Mouse (Mus musculus) hematopoietic stem cell, adult 5-6 weeks (primary cell): ENCODE results near the gene Zfp771. TPM values are rescaled to one million over a fixed set of nuclear protein-coding genes. Genes with fewer than 3 reads are reported as not detected.

Experiments
- ATAC-seq, 2 experiments: fragments of 125-278 bp in 1 of 2; replicated peaks in 1 of 2; 2 replicates each; pipeline ENCODE4 v1.8.0; 2016 to 2017; ENCODE audit warnings: inconsistent platforms in 2 of 2, mild to moderate bottlenecking in 2 of 2, moderate number of reproducible peaks in 2 of 2, low read depth in 1 of 2, moderate TSS enrichment in 1 of 2; ENCODE audit not compliant: low FRiP score in 2 of 2, poor library complexity in 2 of 2, severe bottlenecking in 2 of 2, insufficient read depth in 1 of 2, low TSS enrichment in 1 of 2
- total RNA-seq: library from RNA; stranded (forward); fragments of 172-1452, 232-1000 nt; gene quantifications from 2 replicates; pipeline ENCODE4 v1.2.3, GENCODE M21; 2017

Gene Zfp771
- total RNA-seq, 1 experiment from 2014 or later, result 3.9 TPM

DNA sequence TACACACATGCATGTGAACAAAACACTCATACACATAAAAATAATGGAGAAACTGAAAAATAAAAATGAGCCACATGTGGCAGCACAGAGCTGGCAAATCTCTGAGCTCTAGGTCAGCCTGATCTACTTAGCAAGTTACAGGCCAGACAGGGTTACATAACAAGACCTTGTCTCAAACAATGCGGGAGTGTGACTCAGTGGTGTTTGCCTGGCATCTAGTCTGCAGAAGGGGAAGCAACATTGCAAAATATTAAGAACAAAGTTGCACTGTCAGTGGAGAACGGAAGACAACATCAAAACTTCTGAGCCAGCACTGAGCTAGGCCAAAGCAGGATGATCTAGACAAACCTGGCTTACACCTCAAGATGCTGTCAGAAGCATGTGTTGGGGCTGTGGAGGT, 26.2 kb downstream of the Zfp771 start:
- ATAC-seq, result peak in 1 of 2 experiments; percentile 32; a peak in 1 of 4 replicates

DNA sequence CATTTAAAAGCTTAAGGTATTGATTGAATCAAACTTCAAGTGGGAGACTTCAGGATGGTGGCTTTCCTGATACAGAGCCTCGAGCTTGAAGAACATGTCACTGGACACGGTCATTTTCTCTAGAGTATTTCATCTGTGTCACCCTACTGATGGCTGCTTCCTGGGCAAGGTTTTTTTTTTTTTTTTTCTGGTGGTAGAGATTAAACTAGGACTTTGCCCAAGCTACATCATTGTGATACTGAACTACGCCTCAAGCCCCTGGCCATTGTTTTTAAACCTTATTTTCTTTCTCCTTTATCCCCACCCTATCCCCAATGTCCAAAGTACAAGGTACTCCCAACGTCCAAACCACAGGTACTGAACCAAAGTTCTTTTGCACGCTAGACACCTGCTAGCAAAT, 26.6 kb downstream of the Zfp771 start:
- ATAC-seq, result no peak

DNA sequence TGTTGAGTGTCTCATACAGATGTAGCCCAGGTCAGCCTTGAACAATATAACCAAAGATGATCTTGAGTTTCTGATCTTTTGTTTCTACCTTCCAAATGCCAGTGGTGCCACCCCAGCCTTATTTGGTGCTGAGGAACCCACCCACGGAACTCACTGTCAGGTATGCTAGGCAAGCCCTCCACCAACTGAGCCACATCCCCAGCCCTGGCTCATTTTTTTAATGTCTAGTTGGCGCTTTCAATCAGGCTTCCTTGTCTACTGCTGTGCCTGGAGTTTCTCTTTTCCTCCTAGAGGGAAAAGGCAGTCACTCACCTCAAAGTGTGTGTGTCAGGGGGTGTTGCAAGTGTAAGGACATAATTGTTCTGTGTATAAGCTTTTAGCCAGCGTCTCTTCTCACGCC, 27.0 kb downstream of the Zfp771 start:
- ATAC-seq, result no peak

DNA sequence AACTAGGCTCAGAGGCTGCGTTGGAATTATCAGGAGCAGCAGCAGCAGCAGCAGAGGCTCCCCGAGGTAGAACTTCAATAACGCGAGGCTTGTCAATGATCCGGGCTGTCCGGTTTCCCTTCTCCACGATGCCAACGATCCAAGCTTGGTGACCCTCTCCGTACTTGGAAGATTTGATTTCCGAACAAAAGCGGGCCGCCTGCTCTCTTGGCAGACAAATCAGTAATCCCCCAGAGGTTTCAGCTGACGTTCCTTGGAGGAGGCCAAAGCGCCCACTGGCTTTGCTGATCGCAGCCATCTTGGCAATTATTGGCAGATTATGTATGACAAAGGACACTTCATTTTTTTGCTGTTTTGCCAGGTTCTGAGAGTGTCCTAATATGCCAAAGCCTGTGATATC, 28.5 kb downstream of the Zfp771 start:
- ATAC-seq, result no peak

- no peak for ATAC-seq
Observed at GRCm38 (mm10) chr7:127273118-127273923, 29.2 kb downstream of the Zfp771 start.

- peak; percentile 81 to 84 for ATAC-seq
Observed at GRCm38 (mm10) chr7:127273925-127274789, 30.1 kb downstream of the Zfp771 start, which contains the start of gene Sephs2. Gene Sephs2 (minus strand): TSS chr7:127274055.

GRCm38 (mm10) chr7:127276519-127276961, 32.5 kb downstream of the Zfp771 start:
- ATAC-seq, result no peak

DNA sequence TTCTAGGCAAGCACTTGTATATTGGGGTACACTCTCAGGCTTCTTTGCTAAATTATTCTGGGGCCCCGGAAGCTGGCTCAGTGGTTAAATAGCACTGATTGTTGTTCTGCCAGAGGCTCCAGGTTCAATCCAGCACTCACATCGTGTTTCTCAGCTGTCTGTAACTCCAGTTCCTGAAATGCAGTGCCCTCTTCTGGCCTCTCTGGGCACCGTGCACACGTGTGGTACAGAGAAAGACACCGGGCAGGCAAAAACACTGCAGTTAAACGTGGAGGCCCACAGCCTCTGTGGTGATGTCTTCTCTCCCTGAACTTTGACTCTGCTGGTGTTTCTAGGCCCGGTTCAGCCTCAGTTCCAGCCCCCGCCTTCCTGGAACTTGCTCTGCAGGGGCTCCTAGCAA, 34.2 kb downstream of the Zfp771 start:
- ATAC-seq, result peak; percentile 51 to 60

GRCm38 (mm10) chr7:127280092-127280491, 36.0 kb downstream of the Zfp771 start:
- no peak for ATAC-seq

GRCm38 (mm10) chr7:127281114-127281513, 37.0 kb downstream of the Zfp771 start:
- ATAC-seq, result peak in 1 of 2 experiments; percentile 62; a peak in 3 of 4 replicates

- ATAC-seq, result no peak
Observed at GRCm38 (mm10) chr7:127282190-127282589, 38.1 kb downstream of the Zfp771 start.

- peak; percentile 19 to 62; a peak in 2 of 4 replicates for ATAC-seq
Observed at GRCm38 (mm10) chr7:127285154-127285553, 41.1 kb downstream of the Zfp771 start.

DNA sequence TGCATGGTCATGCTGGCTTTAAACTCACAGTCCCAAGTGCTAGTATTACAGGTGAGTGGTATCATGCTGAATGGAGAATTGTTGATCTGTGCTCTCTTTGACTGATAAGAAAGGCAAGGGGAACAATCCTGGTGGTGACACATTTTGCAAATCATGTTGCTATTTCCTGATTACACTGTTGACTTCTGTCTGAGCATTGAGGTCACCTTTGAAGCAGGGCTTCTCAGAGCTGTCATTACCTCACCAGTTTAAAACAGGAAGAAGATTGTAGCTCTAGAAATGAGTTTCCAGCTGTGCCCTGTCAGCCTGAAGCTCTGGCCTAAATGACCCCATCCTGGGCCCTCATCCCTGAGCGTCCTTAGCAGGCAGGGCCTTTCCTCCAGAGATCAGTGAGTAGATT, 43.9 kb downstream of the Zfp771 start:
- peak; percentile 24 to 76; a peak in 2 of 4 replicates for ATAC-seq

DNA sequence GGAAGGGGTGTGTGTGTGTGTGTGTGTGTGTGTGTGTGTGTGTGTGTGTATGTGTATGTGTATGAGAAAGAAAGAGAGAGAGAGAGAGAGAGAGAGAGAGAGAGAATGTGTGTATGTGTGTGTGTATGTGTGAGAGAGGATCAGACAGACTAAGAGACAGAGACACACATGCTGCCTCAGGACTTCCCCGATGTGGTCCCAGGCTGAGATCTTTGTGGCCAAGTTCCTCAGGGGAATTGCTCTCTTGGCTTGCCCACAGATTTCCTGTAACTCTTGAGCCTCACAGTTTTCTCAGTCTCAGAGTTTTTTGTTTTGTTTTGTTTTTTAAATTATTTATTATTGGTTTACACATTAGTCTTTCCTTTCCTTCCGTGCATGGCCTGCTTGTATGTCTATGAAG, 45.2 kb downstream of the Zfp771 start:
- ATAC-seq, result no peak

DNA sequence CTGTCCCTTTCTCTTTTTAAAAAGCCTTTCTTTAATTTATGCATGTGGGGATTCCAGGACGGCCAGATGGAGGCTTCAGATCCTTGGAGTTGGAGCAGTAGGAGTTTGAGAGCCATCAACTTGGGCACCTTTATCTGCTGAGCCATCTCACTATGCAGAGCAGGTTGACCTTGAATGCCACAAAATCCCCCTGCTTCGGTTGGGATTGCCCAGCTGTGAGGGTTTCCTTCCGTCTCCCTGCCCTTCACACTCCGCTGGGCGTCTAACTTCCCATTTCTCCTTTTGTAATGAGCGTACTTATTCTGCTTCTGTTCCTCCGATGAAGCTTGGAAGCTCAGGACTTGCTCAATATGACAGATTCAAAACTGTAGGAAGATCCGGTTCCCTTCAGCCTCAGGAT, 46.1 kb downstream of the Zfp771 start:
- ATAC-seq, result peak; percentile 43 to 44

DNA sequence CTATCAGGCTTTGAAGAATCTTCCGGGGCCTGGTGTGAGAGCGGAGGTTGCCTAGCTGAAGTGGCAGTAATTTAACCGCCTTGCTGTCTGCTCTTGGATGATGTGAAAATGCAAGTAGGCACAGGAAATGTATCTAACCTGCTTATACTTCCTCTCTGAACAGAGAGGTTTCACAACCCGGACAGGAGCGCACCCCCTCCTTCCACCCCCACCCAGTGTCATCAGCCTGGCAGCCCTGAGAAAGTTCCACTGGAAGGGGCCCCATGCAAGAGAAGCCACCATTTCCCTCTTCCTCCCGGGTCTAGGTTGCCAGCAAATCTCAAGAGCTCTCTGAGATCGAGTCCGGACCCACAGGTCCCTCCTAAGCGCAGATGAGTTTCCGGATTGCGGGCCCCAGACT, 52.0 kb downstream of the Zfp771 start, which contains the start of gene Itgal:
Gene Itgal (plus strand): TSS at position 163 of the 400 bp plus-strand sequence.
- peak; percentile 95 to 97 for ATAC-seq

GRCm38 (mm10) chr7:127296786-127297555, 52.9 kb downstream of the Zfp771 start:
- ATAC-seq, result peak in 1 of 2 experiments; percentile 23; a peak in 1 of 4 replicates
